Mouse (Mus musculus): ENCODE measurements around the gene Slc8a1. TPM values are rescaled to one million over a fixed set of nuclear protein-coding genes. Genes with fewer than 3 reads are reported as not detected.
A peak's percentile ranks its signal among the peaks of the same experiment; 100 is the strongest.

The Slc8a1 gene
- polyA plus RNA-seq, 1 experiment from 2014 or later: 0.69 TPM

GRCm38 (mm10) chr17:81676203-81676602 is 62.0 kb downstream of the Slc8a1 start:
- no peaks in the 10 kb centered on the region for H3K4me1 ChIP-seq (ENCODE audit: insufficient read depth)
- 71% methylated on average over 3 of the region's 3 CpGs for WGBS (ENCODE audit: insufficient replicate concordance)
- peaks cover 11% of the 10 kb centered on the region for H3K27me3 ChIP-seq (ENCODE audit: insufficient read depth, low read length)
- no peak overlapping the region for H3K4me3 ChIP-seq (ENCODE audit: low read depth, low read length)
- ATAC-seq: no peak
- H3K9me3 ChIP-seq (ENCODE audit: low read length): no peaks in the 10 kb centered on the region
- H3K36me3 ChIP-seq (replicated peaks; ENCODE audit: insufficient read depth, low read length): no peaks in the 10 kb centered on the region
- no peak for TF ChIP-seq EP300 (IDR thresholded peaks at IDR 0.05; ENCODE audit: low read depth)
- TF ChIP-seq CTCF (IDR thresholded peaks at IDR 0.05; ENCODE audit: low read depth): no peak
- no peak overlapping the region for H3K27ac ChIP-seq (ENCODE audit: low read depth)
- no peak overlapping the region for H3K9ac ChIP-seq (replicated peaks)
- no peak overlapping the region for H3K4me2 ChIP-seq (ENCODE audit: low read depth, low read length)
- no peak for DNase-seq

GRCm38 (mm10) chr17:81671245-81671644 is 66.9 kb downstream of the Slc8a1 start:
- DNase-seq (no peak), ATAC-seq (no peak)
- no peaks in the 10 kb centered on the region for H3K36me3 ChIP-seq (replicated peaks; ENCODE audit: insufficient read depth, low read length)
- H3K27ac ChIP-seq (ENCODE audit: low read depth): no peak overlapping the region
- WGBS (ENCODE audit: insufficient replicate concordance): 35% methylated on average over 5 of the region's 5 CpGs
- H3K27me3 ChIP-seq (ENCODE audit: insufficient read depth, low read length): peaks cover 30% of the 10 kb centered on the region
- no peak overlapping the region for H3K9ac ChIP-seq (replicated peaks)
- H3K9me3 ChIP-seq (ENCODE audit: low read length): no peaks in the 10 kb centered on the region
- no peak overlapping the region for H3K4me3 ChIP-seq (ENCODE audit: low read depth, low read length)
- no peak for TF ChIP-seq EP300 (IDR thresholded peaks at IDR 0.05; ENCODE audit: low read depth)
- no peak overlapping the region for H3K4me2 ChIP-seq (ENCODE audit: low read depth, low read length)
- no peaks in the 10 kb centered on the region for H3K4me1 ChIP-seq (ENCODE audit: insufficient read depth)

- no peak for TF ChIP-seq EP300 (IDR thresholded peaks at IDR 0.05; ENCODE audit: low read depth)
- TF ChIP-seq CTCF (IDR thresholded peaks at IDR 0.05; ENCODE audit: low read depth): no peak
- H3K9me3 ChIP-seq (ENCODE audit: low read length): no peaks in the 10 kb centered on the region
- no peaks in the 10 kb centered on the region for H3K4me1 ChIP-seq (ENCODE audit: insufficient read depth)
- WGBS (ENCODE audit: insufficient replicate concordance): 0% methylated on average over 47 of the region's 84 CpGs
- ATAC-seq: peak; percentile 72
- peak overlapping the region; percentile 60 for H3K4me3 ChIP-seq (ENCODE audit: low read depth, low read length)
- no peaks in the 10 kb centered on the region for H3K36me3 ChIP-seq (replicated peaks; ENCODE audit: insufficient read depth, low read length)
- peak overlapping the region; percentile 16; the same call in 1 of the 2 replicates for H3K27ac ChIP-seq (ENCODE audit: low read depth)
- peak overlapping the region; percentile 86 for H3K4me2 ChIP-seq (ENCODE audit: low read depth, low read length)
- DNase-seq: peak; percentile 47
- H3K27me3 ChIP-seq (ENCODE audit: insufficient read depth, low read length): peaks cover 30% of the 10 kb centered on the region
- peak overlapping the region; percentile 64 for H3K9ac ChIP-seq (replicated peaks)
Measured at GRCm38 (mm10) chr17:81669816-81670691, 68.1 kb downstream of the Slc8a1 start.

GRCm38 (mm10) chr17:81669062-81669815 is 68.9 kb downstream of the Slc8a1 start:
- Histone ChIP-seq H3K27me3 (ENCODE audit: insufficient read depth, low read length) (peaks cover 30% of the 10 kb centered on the region), H3K9me3 (ENCODE audit: low read length) (no peaks in the 10 kb centered on the region), H3K4me2 (ENCODE audit: low read depth, low read length) (peak overlapping the region; percentile 86), H3K4me1 (ENCODE audit: insufficient read depth) (no peaks in the 10 kb centered on the region), H3K4me3 (ENCODE audit: low read depth, low read length) (peak overlapping the region; percentile 60), H3K36me3 (replicated peaks; ENCODE audit: insufficient read depth, low read length) (no peaks in the 10 kb centered on the region), H3K9ac (replicated peaks) (peak overlapping the region; percentile 64), H3K27ac (ENCODE audit: low read depth) (peak overlapping the region; percentile 16; the same call in 1 of the 2 replicates)
- 2% methylated on average over 22 of the region's 22 CpGs for WGBS (ENCODE audit: insufficient replicate concordance)
- TF ChIP-seq CTCF (IDR thresholded peaks at IDR 0.05; ENCODE audit: low read depth) (no peak), EP300 (IDR thresholded peaks at IDR 0.05; ENCODE audit: low read depth) (no peak)
- ATAC-seq (peak; percentile 40), DNase-seq (peak; percentile 17)

- DNase-seq (no peak), ATAC-seq (no peak)
- H3K36me3 ChIP-seq (replicated peaks; ENCODE audit: insufficient read depth, low read length): no peaks in the 10 kb centered on the region
- H3K27me3 ChIP-seq (ENCODE audit: insufficient read depth, low read length): peaks cover 30% of the 10 kb centered on the region
- no peak overlapping the region for H3K27ac ChIP-seq (ENCODE audit: low read depth)
- H3K9ac ChIP-seq (replicated peaks): no peak overlapping the region
- H3K4me2 ChIP-seq (ENCODE audit: low read depth, low read length): peak overlapping the region; percentile 86
- 11% methylated on average over 2 of the region's 2 CpGs for WGBS (ENCODE audit: insufficient replicate concordance)
- H3K4me1 ChIP-seq (ENCODE audit: insufficient read depth): no peaks in the 10 kb centered on the region
- H3K9me3 ChIP-seq (ENCODE audit: low read length): no peaks in the 10 kb centered on the region
- peak overlapping the region; percentile 60; the same call in 1 of the 2 replicates for H3K4me3 ChIP-seq (ENCODE audit: low read depth, low read length)
- TF ChIP-seq CTCF (IDR thresholded peaks at IDR 0.05; ENCODE audit: low read depth) (no peak), EP300 (IDR thresholded peaks at IDR 0.05; ENCODE audit: low read depth) (no peak)
Measured at GRCm38 (mm10) chr17:81668466-81668865, 69.7 kb downstream of the Slc8a1 start.

GRCm38 (mm10) chr17:81667935-81668334 is 70.2 kb downstream of the Slc8a1 start:
- Histone ChIP-seq H3K4me1 (ENCODE audit: insufficient read depth) (no peaks in the 10 kb centered on the region), H3K9me3 (ENCODE audit: low read length) (no peaks in the 10 kb centered on the region), H3K9ac (replicated peaks) (no peak overlapping the region), H3K4me2 (ENCODE audit: low read depth, low read length) (no peak overlapping the region), H3K36me3 (replicated peaks; ENCODE audit: insufficient read depth, low read length) (no peaks in the 10 kb centered on the region), H3K27me3 (ENCODE audit: insufficient read depth, low read length) (peaks cover 30% of the 10 kb centered on the region), H3K4me3 (ENCODE audit: low read depth, low read length) (no peak overlapping the region), H3K27ac (ENCODE audit: low read depth) (no peak overlapping the region)
- DNase-seq (no peak), ATAC-seq (no peak)
- TF ChIP-seq EP300 (IDR thresholded peaks at IDR 0.05; ENCODE audit: low read depth) (no peak), CTCF (IDR thresholded peaks at IDR 0.05; ENCODE audit: low read depth) (no peak)
- 36% methylated on average over 2 of the region's 2 CpGs for WGBS (ENCODE audit: insufficient replicate concordance)

Data from liver, postnatal 0 days (tissue).